Mouse (Mus musculus) heart, postnatal 10 days (tissue): ENCODE measurements at regions not wholly inside any gene's neighbourhood (a gene's known extent, or its start where the extent isn't known, plus 50 kb on each side); places are given as distances from the start of the nearest gene placed in this dataset.

Source experiments
- DNase-seq, 2 experiments: peaks; one replicate each; pipeline ENCODE4 v3.0.0; 2021
- intact Hi-C: fragments of 180-260 bp; cut with DNase I; formaldehyde crosslinking; loops from one replicate; pipeline ENCODE4 v1.15.1; 2025

DNA sequence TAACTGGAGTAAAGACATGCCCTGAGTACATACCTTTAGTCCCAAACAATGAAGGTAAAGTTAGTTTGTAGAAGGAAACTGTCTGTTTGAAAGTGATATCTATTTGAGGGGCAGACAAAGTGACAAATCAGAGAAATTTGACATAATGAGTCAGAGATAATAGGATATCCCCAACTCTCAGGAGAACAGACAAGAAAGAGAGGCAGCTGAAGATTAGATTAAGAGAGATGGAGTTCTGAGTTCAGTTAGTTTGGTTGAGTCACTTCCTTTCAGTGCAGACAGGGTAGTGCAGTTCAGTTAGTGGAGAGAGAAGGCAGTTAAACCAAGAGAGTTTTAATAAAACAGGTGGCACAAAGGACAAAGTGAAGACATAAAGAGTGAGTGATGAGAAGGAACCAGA lies 477.4 kb upstream of the Diaph2 start:
- intact Hi-C loops, result no loop called here
- no peak for DNase-seq

DNA sequence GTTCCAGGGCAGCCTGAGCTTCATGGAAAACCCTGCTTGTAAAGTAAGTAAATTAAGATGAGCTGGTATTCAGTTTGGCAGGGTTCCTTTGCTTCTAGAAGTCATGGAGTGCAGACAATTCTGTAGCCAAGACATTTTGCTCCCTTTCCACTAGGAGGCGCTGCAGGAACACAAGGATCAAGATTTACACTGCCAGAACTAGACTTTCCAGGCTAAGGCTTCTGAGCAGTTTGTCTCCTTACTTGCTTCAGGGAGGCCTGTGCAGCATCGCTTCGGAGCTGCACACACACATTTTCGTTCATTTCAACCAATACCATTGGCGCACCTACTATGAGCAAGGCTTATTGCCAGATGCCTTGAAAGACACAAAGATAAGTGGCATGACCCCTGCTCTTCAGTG lies 445.6 kb upstream of the Diaph2 start:
- intact Hi-C loops, result loop anchor here (10.0 kb wide), 1 partner anchor 581 kb away; no protein-coding TSS in a partner anchor
- peak; percentile 52 to 73 for DNase-seq

DNA sequence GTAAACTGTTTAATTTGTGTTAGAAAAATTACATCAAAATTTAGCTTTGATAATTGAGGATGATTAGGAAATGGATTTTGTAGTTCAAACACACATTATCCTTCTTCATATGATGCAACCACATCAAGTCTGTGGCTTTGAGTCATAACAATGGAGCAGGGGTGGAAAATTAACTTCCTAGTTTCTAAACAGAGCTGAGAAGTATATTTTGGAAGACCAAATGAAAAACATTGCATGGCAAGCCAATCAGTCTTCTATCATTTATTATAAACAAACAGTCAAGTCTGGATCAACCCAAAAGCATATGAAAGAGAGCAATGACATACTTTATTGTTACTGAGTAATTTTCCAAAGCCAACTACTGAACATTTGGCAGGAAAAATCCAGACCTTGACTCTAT lies 440.2 kb upstream of the Diaph2 start:
- no peak for DNase-seq
- intact Hi-C loops, result loop anchor here (10.0 kb wide), 1 partner anchor 575 kb away; no protein-coding TSS in a partner anchor

DNA sequence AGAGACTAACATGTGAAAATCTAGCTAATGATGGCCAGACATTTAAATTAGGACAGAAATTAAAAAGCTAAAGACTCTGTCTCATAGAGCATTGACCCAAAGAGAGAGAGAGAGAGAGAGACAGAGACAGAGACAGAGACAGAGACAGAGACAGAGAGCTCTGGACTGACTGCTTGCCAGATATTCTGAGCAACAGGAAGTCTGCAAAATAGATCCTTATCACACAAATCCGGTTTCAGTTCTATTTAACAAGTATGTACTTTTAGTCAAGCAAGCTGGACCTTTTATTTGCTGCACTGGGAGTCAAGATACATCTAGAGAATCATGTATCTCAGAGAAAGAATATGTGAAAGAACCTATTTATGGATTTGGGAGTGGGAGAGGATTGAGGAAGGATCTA lies 420.1 kb upstream of the Diaph2 start:
- intact Hi-C loops, result no loop called here
- no peak for DNase-seq

DNA sequence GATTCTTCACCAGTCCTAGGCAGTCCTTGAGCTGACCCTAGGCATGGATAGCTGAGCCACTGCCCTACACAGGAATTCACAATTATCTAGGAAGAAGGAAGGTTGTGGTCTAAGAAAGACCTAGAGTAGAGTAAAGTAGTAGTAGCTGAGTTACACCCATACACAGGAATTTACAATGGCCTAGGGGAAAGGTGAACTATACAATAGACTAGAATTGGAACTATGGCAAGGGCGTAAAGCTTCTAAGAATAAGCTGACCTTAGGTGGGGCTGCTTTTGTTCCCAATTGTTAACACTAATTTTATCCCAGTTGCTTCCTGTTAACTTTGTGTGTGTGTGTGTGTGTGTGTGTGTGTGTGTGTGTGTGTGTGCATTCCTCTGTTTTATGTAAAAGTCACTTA lies 416.7 kb upstream of the Diaph2 start:
- DNase-seq, result no peak
- intact Hi-C loops, result no loop called here
